Mouse (Mus musculus): ENCODE results near the gene Gm20517.

GRCm38 (mm10) chr17:47633999-47634770, 22.8 kb downstream of the Gm20517 start:
- no peak for TF ChIP-seq CTCF (IDR thresholded peaks at IDR 0.05; ENCODE audit: low read depth, low read length)
- no peak for TF ChIP-seq POLR2A (IDR thresholded peaks at IDR 0.05; ENCODE audit: extremely low read depth, insufficient read depth, low read length)

All from liver, adult 2 months (tissue).